Mouse (Mus musculus) kidney, postnatal 14 days (tissue): ENCODE results near the gene Pdlim1.

Experiments used
- DNase-seq: peaks from one replicate; pipeline ENCODE4 v3.0.0; 2022; ENCODE audit warnings: mixed read lengths

The Pdlim1 gene

DNA sequence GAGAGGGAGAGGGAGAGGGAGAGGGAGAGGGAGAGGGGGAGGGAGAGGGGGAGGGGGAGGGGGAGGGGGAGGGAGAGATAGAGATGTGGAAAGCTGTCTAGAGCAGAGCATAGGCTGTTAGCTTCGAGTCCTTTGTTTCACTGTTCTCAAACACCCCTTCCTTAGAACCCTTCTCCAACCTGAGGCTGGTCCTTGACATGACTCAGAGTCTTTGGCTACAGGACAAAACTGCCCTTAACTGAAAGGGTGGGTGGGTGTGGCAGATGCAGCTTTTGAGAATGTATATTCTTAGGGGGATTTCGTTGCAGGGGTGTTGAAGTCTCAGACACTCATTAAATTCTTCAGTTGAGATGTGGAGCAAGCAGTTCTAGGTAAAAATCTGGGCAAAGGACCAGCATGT is 11.8 kb upstream of the Pdlim1 start:
- DNase-seq, result no peak

DNA sequence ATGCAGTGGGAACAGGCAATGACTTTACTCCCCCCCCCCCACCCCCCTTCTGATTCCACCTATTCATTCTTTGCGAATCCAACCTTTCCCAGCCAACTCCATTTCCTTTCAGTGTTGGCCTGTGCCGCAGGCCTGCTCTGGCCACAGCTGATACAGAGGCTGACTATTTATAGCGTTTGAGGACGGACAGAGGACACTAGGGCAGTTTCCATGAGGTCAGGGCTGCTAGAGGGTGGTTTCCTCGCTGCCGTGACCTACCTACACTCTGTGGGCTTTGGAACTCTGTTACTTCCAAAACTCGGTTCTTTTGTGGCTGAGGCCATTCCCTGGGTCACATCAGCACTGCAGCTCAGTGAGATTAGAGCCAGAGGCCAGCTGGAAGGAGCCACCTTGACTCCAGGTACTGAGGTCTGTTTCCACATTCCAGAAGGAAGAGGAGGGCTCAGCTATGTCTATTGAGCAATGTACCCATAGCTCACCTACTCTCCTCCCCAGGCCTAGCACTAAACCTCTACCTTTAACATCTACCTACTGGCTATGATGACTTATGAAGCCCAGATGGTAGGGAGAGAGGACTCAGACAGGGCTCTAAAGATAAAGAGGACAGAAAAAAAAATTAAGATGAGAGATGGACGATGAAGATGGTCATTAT is 6.9 kb upstream of the Pdlim1 start:
- no peak for DNase-seq

DNA sequence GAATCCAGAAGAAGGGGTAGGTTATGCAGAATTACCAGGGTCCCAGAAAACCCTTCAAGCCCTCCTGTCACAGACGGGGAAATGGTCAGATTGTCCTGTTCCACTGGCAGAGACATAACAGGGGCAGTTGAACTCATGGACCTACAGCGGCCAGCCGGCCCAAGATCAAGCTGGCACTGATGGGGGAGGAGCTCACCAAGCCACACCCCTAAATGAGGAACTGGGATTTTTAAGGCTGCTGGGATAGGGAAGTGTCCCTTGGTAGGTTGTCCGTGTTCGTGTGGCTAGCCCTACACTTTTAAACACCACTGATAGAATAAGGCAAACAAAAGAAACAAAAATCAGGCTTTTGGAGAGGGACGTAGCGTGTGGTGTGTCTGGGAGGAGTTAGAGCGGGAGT is 5.9 kb upstream of the Pdlim1 start:
- DNase-seq, result no peak

DNA sequence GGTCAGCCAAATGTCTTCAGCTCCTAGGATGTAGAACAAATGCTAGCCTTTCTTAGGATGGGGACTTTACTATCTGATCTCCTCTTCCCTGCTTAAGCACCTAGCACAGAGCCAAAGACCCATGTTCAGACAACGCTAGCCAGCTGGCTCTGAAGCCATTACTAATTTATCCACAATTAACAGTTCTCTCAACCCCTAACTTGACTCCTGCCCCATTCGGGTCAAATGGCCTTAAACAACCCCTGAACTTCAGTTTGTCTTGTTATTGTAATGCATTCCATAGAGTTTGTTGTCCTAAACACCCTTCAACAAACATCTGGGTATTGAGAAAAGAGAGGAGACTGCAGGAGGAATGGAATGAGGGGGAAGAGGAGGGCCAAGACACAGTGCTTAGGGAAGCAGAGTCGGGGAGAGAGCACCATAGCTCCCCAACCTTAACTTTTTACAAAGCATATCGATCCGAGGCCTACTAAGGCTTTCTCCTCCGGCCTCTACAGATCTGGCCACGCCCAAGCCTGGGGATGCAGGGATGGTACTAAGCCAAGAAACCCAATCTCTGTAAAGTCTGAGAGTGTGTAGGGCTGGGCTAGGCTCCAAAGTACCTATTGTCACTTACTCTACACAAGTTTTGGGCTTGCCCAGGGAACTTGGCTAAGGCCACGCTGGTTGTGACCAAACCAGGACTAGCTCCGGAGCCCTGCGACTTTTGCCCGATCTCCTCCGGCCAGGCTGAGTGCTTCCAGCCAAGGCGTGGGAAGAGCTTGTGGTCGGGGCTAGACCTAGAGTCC is 4.0 kb upstream of the Pdlim1 start:
- DNase-seq, result peak; percentile 52

DNA sequence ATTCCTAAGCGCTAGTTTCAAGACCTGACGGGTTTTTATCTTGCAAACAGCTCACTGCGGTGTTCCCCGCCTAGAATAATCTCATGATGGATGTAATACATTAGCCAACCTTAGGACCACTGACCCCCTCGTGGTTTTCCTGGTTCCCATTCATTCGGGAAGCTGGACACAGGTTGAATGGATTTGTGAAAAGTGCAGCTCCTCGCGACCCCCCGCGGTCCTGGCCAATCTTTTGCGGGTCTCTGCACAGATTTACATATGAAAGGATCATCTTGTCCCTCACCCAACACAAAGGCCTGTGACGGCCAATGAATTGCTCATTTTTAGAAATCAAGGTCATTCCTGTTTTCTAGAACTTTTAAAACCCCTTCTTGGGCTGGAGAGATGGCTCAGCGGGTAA is 1.0 kb upstream of the Pdlim1 start:
- DNase-seq, result no peak

DNA sequence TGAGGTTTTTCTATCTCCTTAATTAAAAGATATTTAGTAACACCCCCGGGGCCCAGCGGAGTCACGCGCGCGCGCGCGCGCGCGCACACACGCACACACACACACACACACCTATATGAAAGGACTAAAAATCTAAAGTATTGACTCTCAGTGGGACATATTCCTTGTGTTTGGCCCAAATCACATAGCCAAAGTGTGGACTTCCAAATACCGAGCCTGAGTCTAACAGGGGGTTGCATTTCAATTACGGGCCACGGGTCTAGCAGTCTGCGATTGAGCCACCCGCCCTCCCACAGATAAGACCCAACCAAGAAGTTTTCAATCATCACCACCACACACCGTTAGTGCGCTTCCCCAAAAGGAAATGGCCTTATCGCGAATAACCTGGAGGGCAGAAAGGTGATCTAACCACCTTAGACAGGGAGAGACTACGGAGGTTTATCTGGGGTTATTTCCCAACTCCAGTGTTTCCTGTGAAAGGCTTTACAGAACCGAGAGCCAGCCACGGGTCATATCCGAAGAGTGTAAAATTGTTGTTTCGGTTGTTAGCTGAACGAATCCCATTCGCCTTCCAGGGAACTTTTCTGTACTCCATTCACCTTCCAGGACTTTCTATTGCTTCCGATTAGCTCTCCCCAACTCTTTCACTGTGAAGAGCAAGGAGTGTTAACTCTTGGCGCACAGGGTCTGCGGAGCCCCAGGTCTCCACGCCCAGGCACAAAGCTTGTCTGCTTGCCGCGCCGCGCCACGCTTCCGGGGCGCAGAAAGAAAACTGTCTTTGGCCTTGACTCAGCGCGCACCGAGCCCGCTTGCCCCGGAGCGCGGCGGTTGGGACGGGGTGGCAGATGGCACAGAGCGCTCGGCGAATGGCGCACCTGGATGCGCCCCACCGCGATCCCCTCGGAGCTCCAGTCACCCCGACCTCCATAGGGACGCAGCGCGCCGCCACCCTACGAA is 1.0 kb downstream of the Pdlim1 start:
- DNase-seq, result peak; percentile 36

DNA sequence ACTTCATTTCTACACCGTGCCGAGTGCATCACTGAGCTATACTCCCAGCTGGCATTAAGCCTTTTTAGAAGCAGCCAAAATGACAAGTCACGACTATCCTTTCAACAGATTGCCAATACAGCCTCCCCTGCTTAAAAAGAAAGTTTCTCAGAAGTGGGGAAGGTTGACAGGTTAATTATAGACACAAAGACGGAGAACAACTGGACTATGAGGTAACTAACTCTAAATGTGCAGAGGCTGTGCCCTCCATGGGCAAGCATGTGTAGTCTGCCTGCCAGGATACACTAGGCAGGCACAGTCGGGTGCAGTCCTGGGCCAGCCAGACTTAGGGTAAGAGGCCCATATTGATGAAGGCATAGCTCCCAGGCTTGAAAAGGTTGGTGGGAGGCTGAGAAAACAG is 2.1 kb downstream of the Pdlim1 start:
- DNase-seq, result no peak

DNA sequence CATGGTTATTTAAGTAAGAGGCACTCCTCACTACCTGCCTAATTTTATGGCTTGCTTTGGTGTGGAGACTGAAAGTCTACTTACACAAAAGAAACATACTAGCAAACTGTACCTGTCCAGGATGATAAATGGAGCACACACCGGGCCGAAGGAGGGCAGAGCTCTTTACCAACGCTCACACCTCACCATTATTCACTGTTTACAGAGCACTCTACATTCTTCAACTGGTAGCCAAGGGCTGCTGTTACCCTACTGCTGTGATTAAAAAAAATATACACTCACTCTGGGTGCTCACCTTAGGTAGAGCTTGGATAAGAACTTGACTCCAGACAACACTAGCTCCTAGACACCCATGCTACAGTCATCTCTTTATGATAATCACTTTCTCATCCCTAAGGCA is 3.1 kb downstream of the Pdlim1 start:
- no peak for DNase-seq

DNA sequence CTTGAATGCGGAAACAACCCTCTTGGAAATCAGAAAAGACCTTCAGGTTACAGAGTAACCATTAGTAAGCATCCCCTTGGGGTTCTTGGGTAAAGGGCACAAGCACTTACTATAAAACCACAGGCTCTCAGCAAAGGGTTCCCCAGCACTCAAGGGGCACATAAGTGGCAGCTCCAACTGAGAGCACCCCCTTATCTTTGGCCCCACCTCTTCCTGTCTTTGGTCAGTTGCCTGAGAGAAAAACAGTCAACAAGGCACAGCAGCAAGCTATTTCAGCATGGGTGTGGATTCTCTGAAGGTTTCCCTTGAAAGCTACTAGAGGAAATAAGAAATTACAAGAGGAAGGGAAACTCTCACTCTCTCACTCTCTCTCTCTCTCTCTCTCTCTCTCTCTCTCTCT is 4.3 kb downstream of the Pdlim1 start:
- DNase-seq, result no peak

DNA sequence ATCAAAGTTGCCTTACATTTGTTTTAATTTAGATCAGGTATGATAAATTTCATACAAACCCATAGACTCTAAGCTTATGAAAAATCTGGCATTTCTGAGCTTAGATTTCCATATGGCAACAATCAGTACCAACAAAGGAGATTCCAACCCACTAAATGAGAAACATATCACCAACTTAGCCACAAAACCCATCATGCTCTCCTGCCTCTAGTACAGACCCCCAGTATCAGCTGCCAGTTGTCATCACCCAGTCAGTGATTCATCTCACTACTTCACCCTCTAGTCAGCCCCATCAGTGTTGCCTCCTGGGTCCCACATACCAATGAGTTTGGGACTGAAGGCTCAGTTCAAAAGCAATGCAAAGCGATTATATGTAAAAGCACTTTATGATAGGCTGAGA is 12.2 kb downstream of the Pdlim1 start:
- DNase-seq, result no peak

DNA sequence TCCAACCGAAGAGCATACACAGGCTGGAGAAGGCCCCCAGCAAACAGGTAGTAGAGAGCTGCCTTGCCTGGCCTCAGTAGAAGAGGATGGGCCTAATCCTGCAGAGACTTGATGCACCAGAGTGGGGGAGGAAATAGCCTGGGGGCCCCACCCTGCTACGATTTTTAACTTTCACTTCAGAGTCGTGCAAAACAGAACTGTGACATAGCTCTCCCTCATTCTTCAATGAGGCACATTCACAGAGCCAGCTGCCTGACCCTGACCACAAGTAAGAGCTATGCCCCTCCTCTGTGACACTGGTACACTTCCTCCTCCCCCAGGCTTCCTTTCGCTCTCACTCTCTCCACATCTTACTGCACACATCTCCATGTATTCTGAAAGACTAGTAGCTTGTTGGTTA is 14.2 kb downstream of the Pdlim1 start:
- DNase-seq, result no peak

DNA sequence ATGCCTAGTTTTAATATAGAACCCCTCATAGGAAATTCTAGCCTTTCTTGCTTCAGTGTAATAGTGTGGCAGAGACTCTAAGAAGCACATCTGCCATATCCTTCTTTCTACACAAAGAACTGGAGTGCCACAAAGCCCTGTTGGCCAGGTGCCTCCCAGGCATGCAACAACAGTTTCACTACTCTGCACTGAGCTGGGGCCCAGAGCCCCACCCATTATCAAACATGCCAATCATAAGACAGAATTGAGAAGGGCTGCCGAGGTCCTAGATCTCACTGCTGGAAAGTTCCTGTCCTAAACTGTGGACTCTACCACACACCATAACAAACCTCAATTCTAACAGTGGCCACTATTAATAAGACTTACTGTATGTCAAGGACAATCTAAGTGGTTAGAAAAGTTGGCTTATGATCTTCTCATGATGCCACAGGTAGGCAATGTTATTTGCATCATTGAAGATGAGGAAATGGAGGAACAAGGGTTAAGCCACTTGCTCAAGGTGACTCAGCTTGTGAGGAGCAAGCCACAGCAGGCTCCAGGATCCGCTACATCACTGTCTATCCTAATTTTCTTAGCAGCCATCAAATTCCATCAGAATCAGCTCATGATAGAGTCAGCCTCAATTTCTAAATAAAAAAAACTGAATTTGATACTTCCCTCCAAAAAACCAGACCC is 15.1 kb downstream of the Pdlim1 start:
- DNase-seq, result no peak

DNA sequence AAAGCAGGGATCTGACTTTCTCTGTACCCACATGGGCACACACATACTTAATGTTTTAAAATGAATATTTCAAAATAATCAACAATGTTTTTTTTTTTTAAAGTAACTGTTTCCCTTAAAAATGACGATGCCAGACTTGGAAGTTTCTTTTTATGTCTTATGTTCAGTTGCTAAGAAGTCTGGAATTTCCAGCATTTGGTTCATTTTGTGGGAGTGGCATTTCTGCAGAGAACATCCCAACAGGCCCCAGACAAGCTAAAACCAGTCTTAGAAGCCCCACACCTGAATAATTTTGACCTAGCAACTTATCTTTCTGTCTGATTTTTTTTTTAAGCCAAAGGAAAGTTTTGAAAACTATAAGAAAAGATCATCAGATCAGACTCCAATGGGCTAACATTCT is 16.1 kb downstream of the Pdlim1 start:
- DNase-seq, result no peak

DNA sequence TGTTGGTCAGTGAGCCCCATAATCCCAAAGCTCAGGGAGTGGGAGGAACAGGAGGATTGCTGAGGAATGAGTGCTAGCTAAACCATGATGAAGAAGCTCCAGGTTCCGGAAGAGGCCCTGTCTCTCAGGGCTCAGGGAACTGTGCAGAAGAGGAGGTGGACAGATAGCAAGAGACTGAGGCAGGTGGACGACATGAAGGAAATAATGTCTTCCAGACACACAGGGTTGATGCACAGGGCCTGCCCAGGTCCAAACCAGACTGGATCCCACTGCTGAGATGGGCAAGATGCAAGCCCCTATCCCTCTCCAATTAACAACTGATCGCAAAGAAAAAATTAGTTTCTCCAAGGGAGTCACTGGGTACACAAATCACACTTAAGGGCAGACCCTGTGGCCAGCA is 16.9 kb downstream of the Pdlim1 start:
- no peak for DNase-seq

DNA sequence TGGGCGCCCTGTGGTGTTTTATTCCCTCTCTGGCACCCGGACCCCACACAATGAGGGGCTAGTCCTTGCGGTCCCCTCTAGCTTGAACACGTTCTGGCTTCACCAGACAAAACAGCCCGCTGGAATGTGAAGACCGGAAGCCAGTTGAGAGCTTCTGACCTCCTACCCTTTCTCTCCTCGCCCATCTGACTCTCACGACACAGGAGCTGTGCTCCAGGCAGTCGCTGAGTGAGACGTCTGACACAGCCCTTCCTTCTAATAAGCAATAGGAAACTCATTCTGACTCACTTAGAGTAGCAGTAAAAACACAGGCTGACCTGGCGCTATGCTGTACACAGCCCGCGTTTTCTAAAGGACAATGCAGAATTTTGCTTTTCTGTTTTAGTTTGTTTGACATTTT is 17.9 kb downstream of the Pdlim1 start:
- DNase-seq, result no peak

DNA sequence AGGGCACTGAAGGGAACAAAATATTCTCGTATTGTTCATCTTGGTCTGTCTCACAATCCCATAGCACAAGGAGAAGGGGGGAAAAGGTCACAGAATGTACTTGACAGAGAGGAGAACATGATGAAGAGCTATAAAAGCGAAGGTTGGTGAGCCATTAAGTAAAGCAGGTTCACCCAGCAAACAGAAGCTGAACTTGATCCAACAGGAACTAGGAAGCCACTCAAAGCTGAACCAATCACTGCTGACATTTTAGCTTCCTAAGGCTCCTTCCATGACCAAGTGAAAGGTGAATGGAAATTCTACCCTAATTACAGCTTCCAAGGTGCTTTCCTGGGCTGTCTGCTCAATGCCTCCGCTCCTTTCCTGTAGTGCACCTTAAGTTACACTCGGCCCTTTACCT is 20.5 kb downstream of the Pdlim1 start:
- DNase-seq, result no peak

DNA sequence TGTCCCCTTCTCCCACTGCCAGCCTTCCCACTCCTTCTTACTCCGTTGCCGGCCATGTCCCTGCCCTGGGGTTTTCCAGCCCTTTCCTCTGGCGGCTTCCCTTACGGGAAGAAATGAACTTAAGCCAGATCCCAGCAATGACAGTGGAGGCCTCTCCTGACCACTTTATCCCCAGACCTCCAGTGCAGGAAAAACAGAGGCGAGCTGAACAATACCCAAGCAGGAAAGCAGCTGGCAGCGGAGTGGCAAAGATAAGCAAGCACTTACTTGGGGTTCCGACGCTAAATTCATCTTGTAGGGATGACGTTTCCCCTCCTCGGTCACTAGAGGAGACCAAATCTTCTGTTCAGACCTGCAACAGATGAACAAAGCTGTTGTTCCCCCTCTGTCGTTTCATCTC is 22.3 kb downstream of the Pdlim1 start:
- no peak for DNase-seq

DNA sequence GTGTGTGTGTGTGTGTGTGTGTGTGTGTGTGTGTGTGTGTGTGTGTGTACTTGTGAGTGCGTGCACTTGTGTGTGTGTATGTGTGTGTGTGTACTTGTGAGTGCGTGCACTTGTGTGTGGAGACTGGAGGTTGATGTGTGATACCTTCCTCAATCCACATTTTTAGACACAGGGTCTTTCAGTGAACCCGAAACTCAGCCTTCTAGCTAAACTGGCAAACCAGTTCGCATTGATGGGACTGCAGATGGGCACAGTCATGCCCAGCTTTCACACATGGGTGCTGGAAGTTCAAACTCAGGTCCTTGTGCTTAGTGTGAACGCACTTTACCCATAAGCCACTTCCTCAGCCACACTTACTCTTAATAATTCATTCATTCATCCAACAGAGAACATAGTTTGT is 23.2 kb downstream of the Pdlim1 start:
- DNase-seq, result no peak

DNA sequence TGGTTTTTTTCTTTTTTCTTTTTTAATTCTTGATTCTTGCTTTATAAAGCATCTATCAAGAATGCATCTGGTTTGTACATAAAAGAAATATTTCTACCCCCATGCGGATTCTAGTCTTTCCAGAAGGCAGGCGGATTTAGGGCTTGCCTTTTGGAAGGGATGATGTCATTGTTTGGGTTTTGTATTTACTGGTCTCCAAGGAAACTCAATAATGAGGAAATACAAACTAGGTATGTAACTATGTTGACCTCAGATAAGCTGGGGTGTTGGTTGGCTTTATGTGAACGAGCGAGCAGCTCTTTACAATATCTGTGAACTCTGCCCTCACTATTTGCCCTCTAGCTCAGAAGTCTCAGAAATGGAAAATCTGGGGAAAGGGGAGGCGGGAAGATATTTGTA is 24.4 kb downstream of the Pdlim1 start:
- no peak for DNase-seq

DNA sequence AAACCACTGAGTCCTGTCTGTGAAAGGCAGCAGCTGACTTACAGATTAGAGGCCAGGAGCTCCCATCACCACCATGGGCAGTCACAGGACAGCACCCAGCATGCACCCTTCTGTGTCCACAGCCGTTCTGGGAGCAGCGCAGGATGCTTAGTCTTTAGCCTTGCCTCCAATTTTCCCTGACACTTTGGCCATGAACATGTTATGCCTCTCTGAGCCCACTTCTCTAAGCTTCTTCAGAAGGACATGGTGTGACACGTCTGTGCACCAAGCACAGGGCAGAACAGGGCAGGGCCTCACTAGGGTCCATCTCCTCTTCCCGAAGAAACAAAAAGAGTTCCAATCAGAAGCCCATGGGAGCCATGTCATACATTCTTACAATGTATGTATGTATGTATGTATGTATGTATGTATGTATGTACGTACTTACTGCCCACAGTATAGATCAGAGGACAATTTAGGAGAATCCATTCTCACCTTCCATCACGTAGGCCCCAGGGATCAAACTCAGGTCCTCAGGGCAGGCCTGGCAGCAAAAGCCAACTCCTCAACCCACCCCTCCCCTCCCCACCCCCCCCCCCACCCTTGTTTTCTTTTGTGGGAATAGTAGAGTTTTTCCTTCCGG is 24.9 kb downstream of the Pdlim1 start:
- DNase-seq, result no peak

DNA sequence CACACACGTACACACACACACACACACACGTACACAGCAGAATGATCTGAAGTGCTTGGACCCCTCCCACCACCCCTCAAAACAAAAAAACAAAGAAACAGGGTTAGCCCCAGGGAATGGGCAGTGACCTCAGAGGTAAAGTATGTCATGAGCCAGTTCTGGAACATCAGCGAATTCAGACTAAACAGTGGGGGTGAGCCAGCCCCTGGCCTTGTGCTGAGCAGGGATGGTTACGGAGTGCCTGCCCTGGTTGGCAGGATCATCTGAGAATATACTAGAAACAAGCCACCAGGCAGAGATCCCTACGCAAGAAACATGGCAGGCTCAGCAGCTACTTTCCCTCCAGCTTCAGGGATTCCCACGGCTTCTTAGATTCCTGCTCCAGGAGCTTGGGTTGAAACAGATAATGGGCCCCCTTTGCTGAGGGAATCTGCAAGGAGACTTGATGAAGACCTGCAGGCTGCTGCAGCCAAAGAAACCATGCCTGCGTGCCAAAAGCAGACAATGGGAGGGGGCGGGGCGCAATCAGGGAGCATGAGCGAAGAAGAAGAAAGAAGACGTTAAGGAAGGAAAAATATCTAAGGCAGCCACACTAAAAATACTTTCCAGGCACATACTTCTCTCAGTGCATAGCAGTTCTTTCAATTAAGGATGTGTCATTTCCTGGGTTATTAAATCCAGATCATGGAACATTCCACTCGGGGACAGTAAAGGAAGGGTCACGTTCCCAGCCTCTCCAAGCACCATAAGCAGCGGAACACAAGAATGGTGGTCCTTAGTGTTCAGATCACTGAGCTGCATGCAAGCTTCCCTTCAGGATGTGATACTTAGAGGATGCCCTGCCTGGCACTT is 30.6 kb downstream of the Pdlim1 start:
- DNase-seq, result peak; percentile 39

DNA sequence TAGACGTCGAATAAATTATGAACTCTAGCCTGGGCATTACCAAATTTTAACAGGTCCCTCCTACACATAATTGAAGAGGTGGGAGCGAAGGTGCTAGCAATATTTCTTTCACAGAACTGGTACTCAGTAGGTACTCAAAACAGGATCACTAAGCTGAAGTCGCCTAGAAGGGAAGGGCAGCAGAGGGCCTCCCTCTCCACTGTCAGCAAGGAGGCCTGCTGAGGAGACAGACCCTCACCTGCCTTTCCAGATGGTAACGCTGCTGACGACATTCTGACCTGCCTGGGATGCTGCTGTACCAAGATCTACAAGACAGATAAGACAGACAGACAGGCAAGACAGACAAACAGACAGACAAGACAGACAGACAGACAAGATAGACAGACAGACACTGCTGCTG is 31.3 kb downstream of the Pdlim1 start:
- DNase-seq, result no peak
